Mouse (Mus musculus) midbrain, postnatal 0 days (tissue): ENCODE results near the gene Lonp2. TPM values are rescaled to one million over a fixed set of nuclear protein-coding genes. Genes with fewer than 3 reads are reported as not detected.

ENCODE experiments used
- ATAC-seq: fragments of 200-750 bp; cut with Nextera tagmentation; 2 replicates; pipeline ENCODE4 v1.8.0; 2017; ENCODE audit warnings: moderate number of reproducible peaks, mild to moderate bottlenecking, moderate TSS enrichment, moderate library complexity; ENCODE audit not compliant: low FRiP score
- DNase-seq: peaks from one replicate; pipeline ENCODE4 v3.0.0-alpha.2; 2015; ENCODE audit warnings: low spot score
- H3K27ac ChIP-seq: fragments of 300-500 bp; sonication (generic); 2 replicates; pipeline ENCODE4 v1.5.1; 2014; ENCODE audit warnings: low read depth, mild to moderate bottlenecking, low read length, mixed read lengths
- H3K27me3 ChIP-seq: fragments of 300-500 bp; sonication (generic); 2 replicates; pipeline ENCODE4 v1.6.1; 2014; ENCODE audit warnings: low read length, control low read depth, mixed read lengths; ENCODE audit not compliant: insufficient read depth
- H3K36me3 ChIP-seq: fragments of 300-500 bp; sonication (generic); 2 replicates; pipeline ENCODE4 v1.6.1; 2014; ENCODE audit warnings: low read length, control low read depth, mixed read lengths; ENCODE audit not compliant: insufficient read depth
- H3K4me1 ChIP-seq: fragments of 300-500 bp; sonication (generic); 2 replicates; pipeline ENCODE4 v1.6.1; 2014; ENCODE audit warnings: mild to moderate bottlenecking, control low read depth, antibody characterized with exemption, low read length, mixed read lengths; ENCODE audit not compliant: insufficient read depth
- H3K4me2 ChIP-seq: fragments of 300-500 bp; sonication (generic); 2 replicates; pipeline ENCODE4 v1.6.1; 2014; ENCODE audit warnings: low read depth, mild to moderate bottlenecking, low read length, mixed read lengths; ENCODE audit not compliant: poor library complexity, severe bottlenecking
- H3K4me3 ChIP-seq: fragments of 300-500 bp; sonication (generic); 2 replicates; pipeline ENCODE4 v1.5.1; 2014; ENCODE audit warnings: low read depth, mild to moderate bottlenecking, low read length, moderate library complexity
- H3K9ac ChIP-seq: fragments of 300-500 bp; sonication (generic); replicated peaks from 2 replicates; pipeline ENCODE4 v1.6.1; 2014; ENCODE audit warnings: mild to moderate bottlenecking, low read length, moderate library complexity, mixed read lengths; ENCODE audit not compliant: poor library complexity, severe bottlenecking
- H3K9me3 ChIP-seq: fragments of 300-500 bp; sonication (generic); 2 replicates; pipeline ENCODE4 v1.6.1; 2016; ENCODE audit warnings: low read length, control low read depth
- CTCF ChIP-seq: IDR thresholded peaks from 2 replicates; pipeline ENCODE4 v1.5.1; 2016; ENCODE audit warnings: antibody characterized with exemption, mild to moderate bottlenecking
- WGBS: fragments of 180-500 bp; shearing (Covaris S2); extraction: QIAGEN DNeasy Blood & Tissue Kit; methylation state at CpG from one replicate; pipeline ENCODE4 v1.1.7; 2014; 5-methylcytosine and 5-hydroxymethylcytosine counted together
- polyA plus RNA-seq: library from polyadenylated mRNA; unstranded; fragments of >200 nt; fragmentation: Nextera tagmentation; extraction: Ambion mirVana; gene quantifications from 2 replicates; pipeline ENCODE4 v1.2.1, GENCODE M21; 2015
- total RNA-seq: library from RNA; depleted of rRNA; stranded (reverse); fragments of >200 nt; gene quantifications from 2 replicates; pipeline ENCODE4 v1.2.3, GENCODE M21; 2014

The Lonp2 gene
- total and polyA plus RNA-seq, 2 experiments from 2014 or later = 55.2 to 62.5 TPM

DNA sequence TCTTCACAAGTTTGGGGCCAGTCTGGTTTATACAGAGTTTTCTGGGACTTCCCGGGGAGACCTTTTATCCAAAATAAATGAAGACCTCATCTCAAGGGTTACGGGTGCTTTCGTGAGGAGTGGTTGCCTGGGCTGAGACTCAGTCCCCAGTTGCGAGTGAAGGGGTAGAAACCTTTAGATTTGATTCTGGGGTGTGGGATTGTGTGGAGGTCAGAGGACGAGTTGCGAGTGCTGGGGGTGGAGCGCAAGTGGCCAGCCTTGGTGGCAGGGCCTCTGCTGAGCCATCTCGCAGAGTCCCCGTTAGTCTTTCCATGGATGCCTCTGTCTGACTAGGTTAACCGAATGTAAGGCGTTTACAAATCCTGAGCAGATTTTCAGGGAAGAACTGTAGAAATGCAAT lies 122.7 kb downstream of the Lonp2 start:
- Histone ChIP-seq H3K9me3 (no peaks in the 10 kb centered on the region), H3K4me3 (peak overlapping the region; percentile 80), H3K27ac (peak overlapping the region; percentile 98), H3K27me3 (no peaks in the 10 kb centered on the region), H3K36me3 (no peaks in the 10 kb centered on the region), H3K4me2 (peak overlapping the region; percentile 78), H3K4me1 (peaks cover 8% of the 10 kb centered on the region; the same call in 1 of the 2 replicates), H3K9ac (peak overlapping the region; percentile 98)
- 1% methylated on average over 11 of the region's 11 CpGs for WGBS
- ATAC-seq = peak; percentile 31; the same call in 1 of the 2 replicates
- TF ChIP-seq CTCF = no peak
- no peak for DNase-seq

DNA sequence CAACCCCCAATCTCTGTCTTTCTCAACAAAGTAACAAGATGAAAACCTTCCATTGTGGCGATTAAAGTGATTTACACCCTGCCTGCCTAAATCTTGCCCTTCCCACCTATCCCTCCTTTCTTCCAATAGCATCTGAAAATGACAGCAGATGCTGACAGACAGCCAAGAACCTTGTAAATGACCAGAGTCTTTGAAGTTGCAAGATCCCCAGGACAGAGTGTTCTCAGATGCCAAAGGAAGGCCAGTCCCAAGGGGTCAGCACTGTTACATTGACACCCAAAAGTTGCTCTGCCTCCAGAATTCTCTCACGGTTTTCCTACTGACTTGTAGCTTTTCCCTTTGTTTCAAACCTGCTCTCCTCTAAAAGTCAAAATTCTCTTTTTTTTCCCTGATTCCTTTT lies 126.0 kb downstream of the Lonp2 start:
- no peak overlapping the region for H3K4me3 ChIP-seq
- H3K4me2 ChIP-seq = no peak overlapping the region
- DNase-seq = no peak
- H3K4me1 ChIP-seq = no peaks in the 10 kb centered on the region
- no peaks in the 10 kb centered on the region for H3K36me3 ChIP-seq
- H3K9me3 ChIP-seq = no peaks in the 10 kb centered on the region
- no peak overlapping the region for H3K9ac ChIP-seq
- 50% methylated on average over 2 of the region's 2 CpGs for WGBS
- H3K27me3 ChIP-seq = no peaks in the 10 kb centered on the region
- no peak for ATAC-seq
- H3K27ac ChIP-seq = no peak overlapping the region
- TF ChIP-seq CTCF = no peak

GRCm38 (mm10) chr8:86756948-86757733 lies 133.3 kb downstream of the Lonp2 start:
- no peaks in the 10 kb centered on the region for H3K9me3 ChIP-seq
- no peaks in the 10 kb centered on the region for H3K27me3 ChIP-seq
- no peak for TF ChIP-seq CTCF
- H3K4me3 ChIP-seq = no peak overlapping the region
- DNase-seq (peak; percentile 23), ATAC-seq (no peak)
- no peaks in the 10 kb centered on the region for H3K4me1 ChIP-seq
- 15% methylated on average over 23 of the region's 23 CpGs for WGBS
- H3K27ac ChIP-seq = no peak overlapping the region
- no peak overlapping the region for H3K9ac ChIP-seq
- peak overlapping the region; percentile 32 for H3K4me2 ChIP-seq
- H3K36me3 ChIP-seq = no peaks in the 10 kb centered on the region

DNA sequence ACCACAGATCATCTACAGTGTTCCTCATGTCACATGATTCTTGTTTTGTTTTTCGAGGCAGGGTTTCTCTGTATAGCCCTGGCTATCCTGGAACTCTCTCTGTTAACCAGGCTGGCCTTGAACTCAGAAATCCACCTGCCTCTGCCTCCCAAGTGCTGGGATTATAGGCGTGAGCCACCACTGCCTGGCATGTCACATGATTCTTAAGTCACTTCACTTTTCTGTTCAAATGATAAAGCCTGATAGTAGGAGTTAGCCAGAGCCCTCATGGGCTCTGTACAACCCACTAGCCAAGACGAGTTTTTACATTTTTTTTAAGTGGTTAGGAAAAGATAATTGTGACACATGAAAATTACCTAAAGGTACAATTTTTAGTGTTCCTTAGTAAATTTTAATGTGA lies 134.8 kb downstream of the Lonp2 start:
- ATAC-seq (no peak), DNase-seq (no peak)
- Histone ChIP-seq H3K9me3 (no peaks in the 10 kb centered on the region), H3K9ac (no peak overlapping the region), H3K36me3 (no peaks in the 10 kb centered on the region), H3K4me2 (no peak overlapping the region), H3K4me1 (no peaks in the 10 kb centered on the region), H3K27ac (no peak overlapping the region), H3K27me3 (no peaks in the 10 kb centered on the region), H3K4me3 (no peak overlapping the region)
- 86% methylated on average over 3 of the region's 3 CpGs for WGBS
- no peak for TF ChIP-seq CTCF

- ATAC-seq = no peak
- no peaks in the 10 kb centered on the region for H3K9me3 ChIP-seq
Observed at GRCm38 (mm10) chr8:86759090-86759491, 135.2 kb downstream of the Lonp2 start.

GRCm38 (mm10) chr8:86760746-86761145 lies 136.9 kb downstream of the Lonp2 start:
- ATAC-seq = no peak

More at GRCm38 (mm10) chr8:86759090-86759491, 135.2 kb downstream of the Lonp2 start:
- no peak overlapping the region for H3K4me2 ChIP-seq
- H3K36me3 ChIP-seq = no peaks in the 10 kb centered on the region
- no peak overlapping the region for H3K27ac ChIP-seq
- H3K27me3 ChIP-seq = no peaks in the 10 kb centered on the region
- H3K4me1 ChIP-seq = no peaks in the 10 kb centered on the region
- WGBS = 65% methylated on average over 4 of the region's 4 CpGs
- H3K4me3 ChIP-seq = no peak overlapping the region
- H3K9ac ChIP-seq = no peak overlapping the region
- no peak for DNase-seq
- TF ChIP-seq CTCF = no peak

More at GRCm38 (mm10) chr8:86760746-86761145, 136.9 kb downstream of the Lonp2 start:
- no peak for DNase-seq
- 52% methylated on average over 6 of the region's 6 CpGs for WGBS
- H3K27ac ChIP-seq = no peak overlapping the region
- H3K4me2 ChIP-seq = no peak overlapping the region
- H3K27me3 ChIP-seq = no peaks in the 10 kb centered on the region
- H3K4me1 ChIP-seq = no peaks in the 10 kb centered on the region
- H3K36me3 ChIP-seq = no peaks in the 10 kb centered on the region
- no peaks in the 10 kb centered on the region for H3K9me3 ChIP-seq
- H3K9ac ChIP-seq = no peak overlapping the region
- no peak for TF ChIP-seq CTCF
- no peak overlapping the region for H3K4me3 ChIP-seq
